Comparison of ENCODE assay signal across 1 mouse cellular context in genomic region chr8:72453904-72454303, GRCm38 (mm10).
TF ChIP-seq lines count a peak whose summit lies in the region.

No protein-coding gene starts in this region.

TF ChIP-seq in MEL, 35 proteins besides CTCF, POLR2A, EP300 and RAD21:
- TF ChIP-seq ETS1 (IDR thresholded peaks at IDR 0.05; ENCODE audit: low read depth, low read length) (no peak), SMC3 (IDR thresholded peaks at IDR 0.05; ENCODE audit: low read depth, low read length) (0 out of 2 replicates have a peak, but pooled peaks have one; percentile 3)
